Mouse (Mus musculus) CD4-positive, CD25-positive, alpha-beta regulatory T cell (primary cell): ENCODE measurements around the gene Zfp426. TPM values are rescaled to one million over a fixed set of nuclear protein-coding genes. Genes with fewer than 3 reads are reported as not detected.

Source experiments
- polyA plus RNA-seq: library from polyadenylated mRNA; unstranded; fragments of 100-300 nt; shearing (Covaris generic); gene quantifications from one replicate; pipeline ENCODE4 v1.2.1, GENCODE M21; 2017

The Zfp426 gene
- polyA plus RNA-seq, result 21.5 TPM

GRCm38 (mm10) chr9:20492527-20493233 lies at the start of gene Zfp426:
Gene Zfp426, minus strand, starts transcription at chr9:20492746.

GRCm38 (mm10) chr9:20521306-20521957 lies 28.9 kb upstream of the Zfp426 start, which contains the start of gene Zfp266:
Gene Zfp266, minus strand, starts transcription at chr9:20521417.

GRCm38 (mm10) chr9:20459377-20460317 lies 32.9 kb downstream of the Zfp426 start, which contains the start of gene Zfp26:
Gene Zfp26, minus strand, starts transcription at chr9:20460162.

Other genes starting within 250 kb of the Zfp426 start
- gene Olfr39, start 210.4 kb downstream of the Zfp426 start, polyA plus RNA-seq, result not detected
- gene Olfr873, start 194.2 kb downstream of the Zfp426 start, polyA plus RNA-seq, result 0.04 TPM
- 0.19 TPM for gene Olfr18, start 156.7 kb downstream of the Zfp426 start, polyA plus RNA-seq
- gene Zfp560, start 107.6 kb downstream of the Zfp426 start, polyA plus RNA-seq, result 36.2 TPM
- 25.4 TPM for gene Zfp26, start 32.6 kb downstream of the Zfp426 start, polyA plus RNA-seq
- 32.6 TPM for gene Zfp266, start 28.7 kb upstream of the Zfp426 start, polyA plus RNA-seq
- 15.4 TPM for gene Zfp846, start 88.5 kb upstream of the Zfp426 start, polyA plus RNA-seq
- gene Ubl5, start 150.1 kb upstream of the Zfp426 start, polyA plus RNA-seq, result 308 TPM
- gene Fbxl12, start 152.0 kb upstream of the Zfp426 start, polyA plus RNA-seq, result 72.4 TPM
- gene Pin1, start 159.3 kb upstream of the Zfp426 start, polyA plus RNA-seq, result 25.0 TPM